Mouse (Mus musculus): ENCODE measurements around the gene Ap3b2.
"Not testable (repeated sequence)": the region's sequence is repeated elsewhere in the genome, so short reads cannot be mapped to it uniquely, and the experiment has no call there.

The Ap3b2 gene

GRCm38 (mm10) chr7:81493331-81494021 lies at the start of gene Ap3b2:
TSS of gene Ap3b2 (minus strand) at chr7:81493925.
- DNase-seq (ENCODE audit: low spot score in 2 of 2): peak; percentile 49 to 50

GRCm38 (mm10) chr7:81542934-81543333 lies 49.2 kb upstream of the Ap3b2 start:
- no peak for DNase-seq (ENCODE audit: low spot score in 2 of 2)

DNA sequence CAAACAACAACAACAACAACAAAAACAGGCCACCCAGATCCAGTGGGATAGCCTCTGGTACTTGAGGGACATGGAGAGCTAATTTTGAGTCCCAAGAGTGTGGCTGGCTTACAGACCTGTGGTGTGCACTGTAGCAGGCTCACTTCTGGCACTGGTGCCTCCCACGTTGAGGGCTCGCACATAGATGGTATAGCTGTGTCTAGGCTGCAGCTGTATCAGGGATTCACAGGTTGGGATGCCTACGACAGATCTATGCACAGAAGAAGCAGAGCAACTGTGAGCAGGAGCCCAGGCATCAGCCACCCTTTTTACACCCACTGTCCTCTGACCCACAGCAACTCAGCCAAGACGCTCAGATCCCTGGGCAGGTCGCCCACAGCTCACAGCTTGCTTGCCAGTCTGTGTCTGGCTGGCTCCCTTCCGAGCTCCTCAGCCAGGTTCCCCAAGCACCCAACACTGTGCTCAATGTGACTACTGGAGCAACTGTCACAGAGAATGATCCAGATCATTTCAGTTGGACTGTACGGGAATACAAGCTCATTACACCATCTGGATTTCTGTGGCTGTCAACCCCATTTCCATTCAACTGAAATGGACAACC lies 48.3 kb upstream of the Ap3b2 start:
- peak in 1 of 2 experiments; percentile 75 for DNase-seq (ENCODE audit: low spot score in 2 of 2)

DNA sequence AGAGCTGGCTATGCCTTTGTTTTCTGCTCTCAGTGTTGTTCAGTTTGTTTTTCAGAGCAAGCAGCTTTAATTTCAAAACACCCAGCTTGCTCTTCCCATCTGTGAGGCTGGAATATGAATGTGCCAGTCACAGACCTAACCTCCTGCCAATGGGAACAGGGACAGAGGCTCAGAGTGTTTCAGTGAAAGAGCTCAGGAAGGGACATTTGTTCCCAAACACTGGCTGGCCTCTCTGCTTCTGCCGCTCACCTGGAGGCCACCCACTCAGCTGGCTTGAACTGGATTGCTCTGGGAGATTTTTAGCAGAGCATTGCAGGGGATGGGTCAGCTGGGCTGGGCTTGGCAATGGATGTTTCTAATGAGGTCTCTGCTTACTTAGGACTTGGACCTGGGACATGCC lies 47.3 kb upstream of the Ap3b2 start:
- DNase-seq (ENCODE audit: low spot score in 2 of 2): no peak

GRCm38 (mm10) chr7:81539565-81539964 lies 45.8 kb upstream of the Ap3b2 start:
- DNase-seq (ENCODE audit: low spot score in 2 of 2): no peak

DNA sequence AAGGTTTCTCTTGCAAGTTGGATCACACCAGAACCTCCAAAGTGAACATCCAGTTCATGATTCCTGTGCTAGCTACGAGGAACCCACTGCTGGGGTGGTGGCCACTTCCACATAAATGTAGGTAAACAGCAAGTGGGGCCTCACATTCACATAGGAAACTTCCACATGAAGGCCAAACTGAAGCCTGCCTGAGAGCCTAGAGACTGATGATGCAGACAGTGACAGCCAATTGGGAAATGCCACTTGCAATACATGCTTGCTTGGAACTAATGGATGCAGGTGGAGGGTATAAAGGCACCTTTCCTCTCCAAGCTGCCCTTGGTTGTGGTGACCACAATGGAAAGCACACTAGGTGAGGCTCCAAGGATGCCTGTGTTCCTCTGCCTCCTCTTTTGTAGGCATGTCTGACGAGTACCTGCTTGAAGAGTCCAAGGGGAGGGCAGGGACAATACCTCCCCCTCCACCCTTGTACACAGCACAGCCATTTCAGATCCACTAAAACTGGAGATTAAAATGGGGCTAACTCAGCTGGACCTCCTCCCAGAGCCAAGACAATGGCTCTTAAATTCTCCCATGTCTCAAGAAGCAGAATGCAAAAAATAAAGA lies 44.4 kb upstream of the Ap3b2 start:
- no peak for DNase-seq (ENCODE audit: low spot score in 2 of 2)

DNA sequence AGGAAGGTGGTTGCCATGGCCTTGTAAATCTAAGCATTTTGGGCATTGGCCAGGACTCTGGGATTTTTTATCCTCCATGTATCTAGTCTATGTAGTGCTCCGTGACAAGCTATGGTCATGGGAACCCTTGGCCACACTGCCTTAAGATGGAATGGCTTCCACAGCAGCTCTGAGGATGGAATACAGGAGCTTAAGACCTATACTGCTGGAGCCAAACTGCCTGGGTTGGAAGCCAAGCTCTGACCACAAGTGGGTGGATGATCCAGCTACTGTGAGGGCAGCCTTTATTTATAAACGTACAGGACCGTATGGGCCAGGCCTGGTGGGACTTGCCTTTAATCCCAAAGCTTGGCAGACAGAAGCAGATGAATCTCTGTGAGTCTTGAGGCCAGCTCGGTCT lies 42.8 kb upstream of the Ap3b2 start:
- DNase-seq (ENCODE audit: low spot score in 2 of 2): no peak

DNA sequence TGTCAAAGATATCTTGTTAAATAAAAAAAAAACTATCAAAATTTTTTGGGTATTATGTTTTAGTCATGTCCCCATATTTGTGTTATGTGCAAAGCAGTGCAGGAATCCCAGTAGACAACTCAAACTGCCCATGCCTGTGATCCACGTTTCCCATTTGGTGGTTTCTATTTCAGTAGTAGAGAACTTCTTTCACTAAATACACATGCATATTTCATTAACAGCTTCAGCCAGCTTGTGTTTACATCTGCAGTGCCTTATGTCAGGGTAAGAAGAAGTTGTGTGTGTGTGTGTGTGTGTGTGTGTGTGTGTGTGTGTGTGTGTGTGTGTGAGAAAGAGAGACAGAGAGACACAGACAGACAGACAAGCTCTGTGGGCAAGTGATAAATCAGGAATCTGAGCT lies 37.7 kb upstream of the Ap3b2 start:
- DNase-seq (ENCODE audit: low spot score in 2 of 2): no peak

GRCm38 (mm10) chr7:81528918-81529317 lies 35.2 kb upstream of the Ap3b2 start:
- no peak for DNase-seq (ENCODE audit: low spot score in 2 of 2)

- no peak for DNase-seq (ENCODE audit: low spot score in 2 of 2)
These were observed 29.9 kb upstream of the Ap3b2 start for GRCm38 (mm10) chr7:81523663-81524017.

- peak; percentile 78 to 87 for DNase-seq (ENCODE audit: low spot score in 2 of 2)
These were observed 29.4 kb upstream of the Ap3b2 start for GRCm38 (mm10) chr7:81523008-81523662.

DNA sequence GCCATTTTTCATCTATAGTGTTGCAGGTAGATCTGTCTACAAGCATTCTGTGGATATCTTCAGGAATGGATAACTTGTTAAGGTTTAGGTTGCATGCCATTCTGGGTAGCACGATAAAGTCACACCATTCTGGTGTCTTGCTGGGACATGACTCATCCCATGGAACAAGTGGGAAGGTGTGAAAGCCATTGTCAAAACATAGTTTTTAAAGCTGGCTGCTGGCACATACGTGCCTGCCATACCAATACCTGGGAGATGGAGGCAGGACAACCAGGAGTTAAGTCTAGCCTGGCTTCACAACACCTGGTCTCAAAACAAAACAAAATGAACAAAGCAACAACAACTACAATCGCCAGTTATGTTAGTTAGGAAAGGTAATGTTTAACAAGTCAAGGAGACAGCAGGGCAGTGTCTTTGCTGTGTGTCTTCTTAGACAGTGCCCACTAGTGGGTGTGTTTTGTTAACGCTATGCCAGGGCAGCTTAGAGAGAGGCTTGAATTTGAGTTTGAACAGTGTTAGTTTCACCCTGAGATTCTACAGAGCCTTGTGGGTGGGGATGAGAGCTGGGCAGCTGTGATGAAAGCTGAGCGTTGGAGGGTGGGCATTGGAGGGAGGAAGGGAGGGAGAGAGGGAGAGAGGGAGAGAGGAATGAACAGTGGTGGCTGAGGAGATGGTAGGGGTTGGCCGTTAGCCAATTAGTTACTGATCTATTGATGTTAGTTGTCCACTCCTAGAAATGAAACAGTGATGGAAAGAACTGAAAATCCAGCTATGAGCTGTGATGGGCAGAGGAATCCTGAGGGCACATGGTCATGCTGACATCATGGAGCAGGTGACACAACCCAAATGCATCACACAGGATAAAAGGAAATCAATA lies 22.7 kb upstream of the Ap3b2 start:
- no peak for DNase-seq (ENCODE audit: low spot score in 2 of 2)

DNA sequence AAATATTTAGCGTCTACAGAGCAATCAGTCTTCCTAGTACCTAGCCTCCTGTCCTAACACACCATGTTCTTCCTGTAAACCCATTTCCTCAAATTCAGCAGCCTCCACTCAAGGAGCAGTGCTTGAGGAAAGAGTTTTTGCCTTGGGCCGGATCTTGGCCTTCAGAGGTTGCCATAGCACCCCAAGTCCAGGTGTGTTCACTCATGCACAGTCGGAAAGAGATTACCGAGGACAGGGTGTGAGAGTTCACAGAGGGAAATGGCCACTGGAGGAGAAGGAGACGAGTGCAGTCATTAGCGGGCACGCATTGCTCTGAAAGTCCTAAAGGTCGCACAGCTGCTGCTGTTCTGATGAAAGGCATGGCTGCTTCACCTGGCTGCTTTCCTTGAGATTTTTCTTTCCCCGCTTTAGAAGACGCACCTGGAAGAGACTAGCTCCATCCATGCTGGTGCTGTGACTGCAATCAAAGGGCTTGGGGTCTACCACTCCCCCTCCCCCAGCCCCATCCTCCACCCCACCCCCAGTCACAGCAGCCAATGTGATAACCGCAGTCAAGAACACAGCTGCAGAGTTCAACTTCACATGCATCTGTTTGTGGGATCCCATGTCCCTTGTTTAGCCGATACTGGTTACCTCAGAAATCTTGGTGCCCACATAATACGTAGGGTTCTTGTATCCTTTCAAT lies 21.3 kb upstream of the Ap3b2 start:
- DNase-seq (ENCODE audit: low spot score in 2 of 2): no peak

- DNase-seq (ENCODE audit: low spot score in 2 of 2): no peak
These were observed 7.3 kb upstream of the Ap3b2 start for GRCm38 (mm10) chr7:81501050-81501449.

DNA sequence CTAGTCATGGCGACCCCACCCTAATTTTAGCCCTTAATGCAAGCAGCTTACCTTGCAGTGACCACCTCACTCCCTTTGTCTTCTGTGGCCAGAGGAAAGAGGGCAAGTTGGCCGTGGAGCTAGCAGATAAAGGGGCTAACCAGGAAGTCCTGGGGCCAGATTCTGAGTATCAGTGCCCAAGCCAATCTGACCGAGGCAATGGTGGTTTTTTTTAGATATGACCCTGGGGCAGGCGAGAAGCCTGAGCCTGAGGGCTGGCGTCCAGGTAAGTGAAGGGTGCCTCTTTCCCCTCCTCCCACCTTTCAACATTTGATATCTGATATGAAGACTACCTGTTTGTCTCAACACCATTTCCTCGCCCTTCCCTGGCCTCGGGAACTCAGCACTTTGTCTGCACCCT lies 4.5 kb upstream of the Ap3b2 start, which contains the start of gene BC048679:
BC048679 (minus strand) TSS at position 101 of the 400 bp plus-strand sequence.
- DNase-seq (ENCODE audit: low spot score in 2 of 2): no peak

- no peak for DNase-seq (ENCODE audit: low spot score in 2 of 2)
These were observed 3.4 kb upstream of the Ap3b2 start for GRCm38 (mm10) chr7:81497171-81497570.

- no peak for DNase-seq (ENCODE audit: low spot score in 2 of 2)
These were observed 1.1 kb downstream of the Ap3b2 start for GRCm38 (mm10) chr7:81492628-81493027.

- DNase-seq (ENCODE audit: low spot score in 2 of 2): no peak
These were observed 4.1 kb downstream of the Ap3b2 start for GRCm38 (mm10) chr7:81489649-81490048.

DNA sequence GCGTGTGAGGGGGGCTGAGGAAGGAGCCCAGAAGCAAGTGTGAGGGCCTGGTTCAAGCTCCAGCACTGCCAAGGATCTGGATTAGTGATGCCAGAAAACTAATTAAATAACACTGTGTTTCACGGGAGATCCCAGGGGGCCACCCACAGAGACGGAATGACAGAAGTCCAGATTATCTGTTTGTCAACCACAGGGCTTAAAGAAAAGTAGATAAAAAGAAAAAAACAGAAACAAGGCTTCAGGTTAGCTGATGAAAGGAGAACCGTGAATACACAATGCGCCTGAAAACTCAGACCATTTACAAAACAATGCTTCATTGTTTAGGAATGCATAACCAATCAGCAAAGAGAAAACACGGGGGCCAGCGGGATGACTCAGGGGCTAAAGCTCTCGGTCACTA lies 12.9 kb downstream of the Ap3b2 start:
- DNase-seq (ENCODE audit: low spot score in 2 of 2): no peak

- DNase-seq (ENCODE audit: low spot score in 2 of 2): no peak
These were observed 14.1 kb downstream of the Ap3b2 start for GRCm38 (mm10) chr7:81479531-81480090.

DNA sequence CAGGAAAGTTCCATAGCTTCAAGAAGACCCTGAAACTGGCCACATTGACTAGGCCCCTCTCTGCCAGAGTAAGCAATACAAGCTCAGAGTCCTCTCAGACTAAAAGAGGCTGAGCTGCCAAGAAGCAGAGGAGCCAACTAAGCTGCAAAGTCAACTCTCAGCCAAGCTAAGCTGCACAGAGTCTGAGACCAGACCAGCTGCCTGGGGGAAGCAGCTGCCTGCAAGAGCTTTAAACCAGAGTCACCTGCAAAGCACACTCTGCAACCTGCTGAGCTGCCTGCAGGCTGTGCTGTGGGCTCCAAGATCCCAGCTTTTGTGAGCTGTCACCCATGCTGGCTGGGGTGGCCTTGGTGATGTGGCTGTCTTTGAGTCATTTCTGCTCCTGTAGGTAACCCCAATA lies 15.5 kb downstream of the Ap3b2 start:
- not testable (repeated sequence) for DNase-seq (ENCODE audit: low spot score in 2 of 2)

Data from urinary bladder, postnatal 36 days (tissue).